Mouse (Mus musculus): ENCODE data around the gene Cdc37. TPM values are rescaled to one million over a fixed set of nuclear protein-coding genes. Genes with fewer than 3 reads are reported as not detected.

Cdc37 gene
- polyA plus RNA-seq, 1 experiment, result 17.4 TPM

DNA sequence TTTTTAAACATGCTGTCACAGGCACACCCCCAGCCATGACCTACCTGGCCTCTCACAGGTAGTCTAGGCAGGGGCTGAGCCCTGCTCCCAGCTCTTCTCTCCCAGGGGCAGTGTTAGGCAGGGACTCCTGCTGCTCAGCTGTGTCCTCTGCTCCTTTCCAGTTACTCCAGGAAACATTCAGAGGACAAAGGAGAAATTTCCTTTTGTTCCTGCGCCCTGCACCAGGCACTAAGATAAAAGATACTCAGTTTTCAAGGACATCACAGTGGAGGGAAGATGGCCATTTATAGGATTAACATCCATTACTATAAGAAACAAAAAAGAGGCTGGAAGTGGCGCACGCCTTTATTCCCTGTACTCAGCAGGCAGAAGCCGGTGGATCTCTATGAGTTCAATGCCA is 53.8 kb downstream of the Cdc37 start:
- Histone ChIP-seq H3K9me3 (ENCODE audit: control insufficient read depth, low read length) (no peaks in the 10 kb centered on the region), H3K4me1 (ENCODE audit: control insufficient read depth) (peaks cover 59% of the 10 kb centered on the region), H3K36me3 (ENCODE audit: control insufficient read depth) (peaks cover 38% of the 10 kb centered on the region), H3K27me3 (ENCODE audit: control insufficient read depth) (no peaks in the 10 kb centered on the region), H3K4me3 (replicated peaks) (no peak overlapping the region)
- TF ChIP-seq TAL1 (IDR thresholded peaks at IDR 0.05; ENCODE audit: low read length), result no peak
- no peak for TF ChIP-seq GATA1 (IDR thresholded peaks at IDR 0.05; ENCODE audit: low read length)

DNA sequence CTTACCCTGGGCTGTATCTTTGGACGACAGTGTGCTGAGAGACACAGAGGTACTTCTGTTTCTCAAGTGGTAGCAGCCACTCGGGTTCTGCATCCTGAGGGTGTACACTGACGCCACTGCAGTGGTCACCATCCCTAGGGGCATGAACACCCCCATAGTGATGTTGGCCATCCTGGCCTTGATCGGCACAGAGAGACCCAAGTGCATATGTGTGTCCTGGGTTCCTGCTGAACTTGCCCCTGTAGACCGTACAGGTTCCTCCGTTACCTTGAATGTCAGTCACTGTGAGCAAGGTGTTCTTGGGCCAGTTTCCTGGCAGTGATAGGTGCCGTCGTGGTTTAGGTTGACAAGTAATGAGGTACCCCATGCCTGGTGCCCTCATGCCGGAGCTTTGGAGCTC is 56.4 kb downstream of the Cdc37 start:
- Histone ChIP-seq H3K36me3 (ENCODE audit: control insufficient read depth) (peaks cover 56% of the 10 kb centered on the region), H3K27me3 (ENCODE audit: control insufficient read depth) (no peaks in the 10 kb centered on the region), H3K9me3 (ENCODE audit: control insufficient read depth, low read length) (no peaks in the 10 kb centered on the region), H3K4me3 (replicated peaks) (no peak overlapping the region), H3K4me1 (ENCODE audit: control insufficient read depth) (peaks cover 63% of the 10 kb centered on the region)
- TF ChIP-seq TAL1 (IDR thresholded peaks at IDR 0.05; ENCODE audit: low read length), result no peak

DNA sequence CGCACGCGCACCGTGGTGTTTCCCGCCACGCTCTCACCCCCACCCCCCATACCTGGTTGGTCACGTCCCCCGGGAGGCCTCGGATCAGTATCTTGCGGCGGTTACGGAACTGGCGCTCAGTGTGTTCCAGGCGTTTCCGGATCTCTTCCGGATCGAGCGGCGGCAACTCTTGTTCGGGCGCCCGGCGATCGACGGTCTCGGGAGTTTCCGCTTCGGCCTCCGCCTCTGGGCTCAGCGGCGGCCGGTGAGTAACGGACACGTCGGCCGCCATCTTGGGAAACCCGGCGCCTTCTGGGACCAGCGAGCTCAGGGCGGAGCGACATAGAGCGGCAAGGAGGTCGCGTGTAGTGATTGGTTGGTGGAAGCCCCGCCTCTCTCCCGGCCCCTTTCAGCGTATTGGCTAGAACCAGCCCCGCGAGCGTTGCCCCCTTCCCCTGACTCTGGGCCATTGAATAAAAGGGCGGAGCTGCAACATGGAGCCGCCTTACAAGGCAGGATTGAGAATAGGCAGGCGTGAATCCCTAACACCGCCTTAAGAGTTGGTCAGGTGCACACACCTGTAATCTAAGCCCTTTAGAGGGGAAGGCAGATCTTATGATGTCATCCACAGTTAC is 58.0 kb downstream of the Cdc37 start, which contains the start of the genes Gm38431 and Raver1:
Gene Gm38431, minus strand, starts transcription at position 291 of the 614 bp plus-strand sequence.
Gene Raver1, minus strand, starts transcription at position 302 of the 614 bp plus-strand sequence.
- Histone ChIP-seq H3K9me3 (ENCODE audit: control insufficient read depth, low read length) (no peaks in the 10 kb centered on the region), H3K4me3 (replicated peaks) (peak within 1 kb of the TSS; percentile 85), H3K36me3 (ENCODE audit: control insufficient read depth) (peaks cover 70% of the 10 kb centered on the region), H3K4me1 (ENCODE audit: control insufficient read depth) (peaks cover 59% of the 10 kb centered on the region), H3K27me3 (ENCODE audit: control insufficient read depth) (no peaks in the 10 kb centered on the region)
- no peak for TF ChIP-seq GATA1 (IDR thresholded peaks at IDR 0.05; ENCODE audit: low read length)
- TF ChIP-seq TAL1 (IDR thresholded peaks at IDR 0.05; ENCODE audit: low read length), result no peak

DNA sequence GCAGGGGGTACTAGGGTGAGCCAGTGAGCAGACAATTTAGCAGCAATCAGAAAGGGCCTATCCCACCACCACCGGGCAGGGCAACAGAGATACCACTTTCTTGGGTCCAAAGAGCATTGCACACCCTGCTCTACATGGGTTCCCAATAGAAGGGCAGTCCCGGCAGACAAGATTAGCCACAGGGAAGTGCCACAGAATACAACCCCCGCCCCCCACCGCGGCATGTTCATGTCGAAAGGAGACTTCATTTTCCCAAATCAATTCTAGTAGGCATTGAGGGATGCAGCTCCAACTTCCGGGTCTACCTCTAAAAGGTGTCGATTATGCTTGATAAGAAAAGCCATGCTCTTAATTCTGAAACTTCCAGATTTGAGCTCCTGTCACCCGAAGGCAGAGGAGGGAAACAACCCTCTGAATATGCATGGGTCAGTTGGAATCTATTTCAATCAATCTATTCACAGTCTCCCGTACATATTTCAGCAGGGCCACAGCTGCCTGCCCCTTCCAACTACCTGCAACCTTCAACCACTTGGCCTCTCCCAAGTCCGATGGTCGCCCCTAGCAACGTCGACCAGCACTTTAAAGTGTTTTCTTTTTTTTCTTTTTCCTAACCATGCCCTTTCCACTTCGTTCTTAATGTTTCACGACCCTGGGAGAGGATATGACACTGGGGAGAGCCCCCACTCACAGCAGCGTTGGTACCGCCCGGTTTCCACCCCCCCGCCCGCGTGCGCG is 58.6 kb downstream of the Cdc37 start:
- Histone ChIP-seq H3K36me3 (ENCODE audit: control insufficient read depth) (peaks cover 72% of the 10 kb centered on the region), H3K9me3 (ENCODE audit: control insufficient read depth, low read length) (no peaks in the 10 kb centered on the region), H3K27me3 (ENCODE audit: control insufficient read depth) (no peaks in the 10 kb centered on the region), H3K4me1 (ENCODE audit: control insufficient read depth) (peaks cover 62% of the 10 kb centered on the region), H3K4me3 (replicated peaks) (peak overlapping the region; percentile 85)
- TF ChIP-seq GATA1 (IDR thresholded peaks at IDR 0.05; ENCODE audit: low read length), result no peak
- TF ChIP-seq TAL1 (IDR thresholded peaks at IDR 0.05; ENCODE audit: low read length), result no peak

DNA sequence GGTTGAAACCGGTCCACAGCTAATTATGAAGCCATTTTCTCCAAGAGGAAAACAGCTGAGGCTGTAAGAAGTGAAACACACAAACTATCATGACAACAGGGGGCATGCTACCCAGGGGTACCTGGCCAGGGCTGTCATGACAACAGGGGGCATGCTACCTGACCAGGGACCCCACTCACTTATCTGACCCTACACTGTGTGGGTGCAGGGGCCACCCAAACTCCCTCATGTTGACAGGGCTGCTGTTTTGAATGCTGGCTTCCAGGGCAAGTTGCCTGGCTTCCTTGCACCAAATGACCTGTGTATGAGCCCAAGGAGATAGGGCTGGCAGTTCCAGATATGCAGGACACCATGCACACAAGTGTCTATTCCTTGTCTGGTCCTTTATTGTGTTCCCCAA is 59.2 kb downstream of the Cdc37 start:
- peak overlapping the region; percentile 85 for H3K4me3 ChIP-seq (replicated peaks)
- peaks cover 74% of the 10 kb centered on the region for H3K36me3 ChIP-seq (ENCODE audit: control insufficient read depth)
- H3K27me3 ChIP-seq (ENCODE audit: control insufficient read depth), result no peaks in the 10 kb centered on the region
- TF ChIP-seq TAL1 (IDR thresholded peaks at IDR 0.05; ENCODE audit: low read length) (no peak), GATA1 (IDR thresholded peaks at IDR 0.05; ENCODE audit: low read length) (no peak)
- no peaks in the 10 kb centered on the region for H3K9me3 ChIP-seq (ENCODE audit: control insufficient read depth, low read length)
- peaks cover 68% of the 10 kb centered on the region for H3K4me1 ChIP-seq (ENCODE audit: control insufficient read depth)

DNA sequence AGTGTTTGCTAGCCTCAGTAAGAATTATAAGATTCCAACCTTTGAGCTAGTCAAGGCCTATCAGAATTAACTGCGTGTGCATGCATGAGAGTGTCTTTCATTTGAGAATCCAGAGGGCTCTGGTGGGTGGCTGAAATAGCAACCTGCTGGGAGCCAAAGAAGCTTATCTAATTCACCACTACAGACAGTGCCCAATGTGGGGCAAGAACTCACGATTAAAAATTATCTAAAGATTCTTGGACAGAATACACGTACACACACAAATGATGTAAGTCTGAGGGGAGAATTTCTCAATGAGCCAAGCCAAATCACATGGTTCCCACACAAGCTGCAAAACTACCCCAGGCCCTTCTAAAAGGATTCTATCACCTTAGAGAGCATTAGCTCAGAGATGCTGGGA is 66.5 kb downstream of the Cdc37 start:
- no peaks in the 10 kb centered on the region for H3K27me3 ChIP-seq (ENCODE audit: control insufficient read depth)
- no peak for TF ChIP-seq GATA1 (IDR thresholded peaks at IDR 0.05; ENCODE audit: low read length)
- no peak for TF ChIP-seq TAL1 (IDR thresholded peaks at IDR 0.05; ENCODE audit: low read length)
- H3K9me3 ChIP-seq (ENCODE audit: control insufficient read depth, low read length), result no peaks in the 10 kb centered on the region
- peaks cover 99% of the 10 kb centered on the region for H3K36me3 ChIP-seq (ENCODE audit: control insufficient read depth)
- no peak overlapping the region for H3K4me3 ChIP-seq (replicated peaks)
- H3K4me1 ChIP-seq (ENCODE audit: control insufficient read depth), result peaks cover 50% of the 10 kb centered on the region

Other genes with a start within 250 kb of the Cdc37 start
- 25.3 TPM in 2 replicates for gene Dnmt1, start 190.1 kb downstream of the Cdc37 start, polyA plus RNA-seq (2012)
- gene S1pr2, start 173.2 kb downstream of the Cdc37 start, polyA plus RNA-seq (2012), result 0.02 TPM in 2 replicates
- gene Mrpl4, start 147.2 kb downstream of the Cdc37 start, polyA plus RNA-seq (2012), result 11.7 and 15.4 TPM in 2 replicates
- gene Icam1, start 134.0 kb downstream of the Cdc37 start, polyA plus RNA-seq (2012), result 0.04 and 0.11 TPM in 2 replicates
- gene Icam4, start 120.6 kb downstream of the Cdc37 start, polyA plus RNA-seq (2012), result 105 and 134 TPM in 2 replicates
- 0.63 and 0.86 TPM in 2 replicates for gene Icam5, start 117.9 kb downstream of the Cdc37 start, polyA plus RNA-seq (2012)
- 1.4 and 1.9 TPM in 2 replicates for gene Zglp1, start 82.9 kb downstream of the Cdc37 start, polyA plus RNA-seq (2012)
- 0.12 and 0.16 TPM in 2 replicates for gene Gm49373, start 76.9 kb downstream of the Cdc37 start, polyA plus RNA-seq (2012)
- 1.5 and 2.8 TPM in 2 replicates for gene Fdx1l, start 76.4 kb downstream of the Cdc37 start, polyA plus RNA-seq (2012)
- 11.6 and 15.1 TPM in 2 replicates for gene Gm38431, start 58.0 kb downstream of the Cdc37 start, polyA plus RNA-seq (2012)
- 7.5 and 9.3 TPM in 2 replicates for gene Raver1, start 58.0 kb downstream of the Cdc37 start, polyA plus RNA-seq (2012)
- 0.26 and 0.30 TPM in 2 replicates for gene Tyk2, start 18.7 kb downstream of the Cdc37 start, polyA plus RNA-seq (2012)
- gene Pde4a, start 15.7 kb upstream of the Cdc37 start, polyA plus RNA-seq (2012), result 0.04 and 0.05 TPM in 2 replicates
- 4.2 and 5.2 TPM in 2 replicates for gene Keap1, start 89.4 kb upstream of the Cdc37 start, polyA plus RNA-seq (2012)
- not detected in 2 replicates for gene S1pr5, start 98.5 kb upstream of the Cdc37 start, polyA plus RNA-seq (2012)
- 25.4 and 30.2 TPM in 2 replicates for gene Atg4d, start 115.3 kb upstream of the Cdc37 start, polyA plus RNA-seq (2012)
- 3.5 and 4.6 TPM in 2 replicates for gene Kri1, start 138.0 kb upstream of the Cdc37 start, polyA plus RNA-seq (2012)
- 36.6 and 42.6 TPM in 2 replicates for gene Cdkn2d, start 141.4 kb upstream of the Cdc37 start, polyA plus RNA-seq (2012)
- not detected in 2 replicates for gene Ap1m2, start 162.4 kb upstream of the Cdc37 start, polyA plus RNA-seq (2012)
- 0.76 and 0.82 TPM in 2 replicates for gene Slc44a2, start 170.7 kb upstream of the Cdc37 start, polyA plus RNA-seq (2012)
- 4.7 and 5.2 TPM in 2 replicates for gene Ilf3, start 217.9 kb upstream of the Cdc37 start, polyA plus RNA-seq (2012)